Mouse (Mus musculus) myocyte (in vitro differentiated cells): ENCODE results near the gene Vopp1.

Experiments
- CEBPB ChIP-seq: IDR thresholded peaks from 2 replicates; pipeline ENCODE4 v1.6.1; 2011; ENCODE audit warnings: mild to moderate bottlenecking, moderate library complexity; ENCODE audit not compliant: poor library complexity, insufficient read depth, severe bottlenecking
- E2F4 ChIP-seq: IDR thresholded peaks from one replicate; pipeline ENCODE4 v1.6.1; 2011; ENCODE audit warnings: mild to moderate bottlenecking, control low read depth, moderate library complexity; ENCODE audit not compliant: insufficient read depth
- POLR2A ChIP-seq: IDR thresholded peaks from one replicate; pipeline ENCODE4 v1.6.1; 2011; ENCODE audit warnings: low read depth, mild to moderate bottlenecking, control low read depth, moderate library complexity; ENCODE audit not compliant: insufficient read length
- POLR2AphosphoS2 ChIP-seq: IDR thresholded peaks from one replicate; pipeline ENCODE4 v1.6.1; 2011; ENCODE audit warnings: low read depth, control low read depth; ENCODE audit not compliant: insufficient read length
- TCF12 ChIP-seq: IDR thresholded peaks from one replicate; pipeline ENCODE4 v1.6.1; 2011; ENCODE audit warnings: mild to moderate bottlenecking, control low read depth; ENCODE audit not compliant: poor library complexity, insufficient read depth, severe bottlenecking
- TCF3 ChIP-seq: IDR thresholded peaks from one replicate; pipeline ENCODE4 v1.6.1; 2011; ENCODE audit warnings: low read depth, control low read depth; ENCODE audit not compliant: insufficient read length
- USF1 ChIP-seq: IDR thresholded peaks from one replicate; pipeline ENCODE4 v1.6.1; 2011; ENCODE audit warnings: low read depth, mild to moderate bottlenecking, control low read depth, moderate library complexity

DNA sequence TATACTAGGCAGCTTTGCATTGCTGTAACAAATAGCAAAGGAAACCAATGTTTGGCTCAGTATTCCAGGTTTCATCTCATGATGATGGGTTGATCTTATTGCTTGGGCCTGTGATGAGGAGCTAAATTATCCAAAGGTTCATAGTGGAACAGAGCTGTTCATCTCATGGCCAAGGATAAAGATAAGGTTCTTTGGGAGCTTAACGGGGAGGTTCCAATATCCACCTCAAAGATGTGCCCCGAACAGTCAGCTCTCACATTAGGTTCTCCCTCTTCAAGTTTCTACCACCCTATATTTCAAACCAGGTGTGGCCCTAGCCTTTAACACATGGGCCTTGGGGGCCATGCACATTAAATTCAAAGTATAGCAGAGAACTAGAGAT lies 79.2 kb downstream of the Vopp1 start:
- TF ChIP-seq CEBPB = no peak
- TF ChIP-seq POLR2A = no peak
- no peak for TF ChIP-seq USF1
- TF ChIP-seq POLR2AphosphoS2 = no peak
- no peak for TF ChIP-seq TCF3
- no peak for TF ChIP-seq E2F4
- TF ChIP-seq TCF12 = no peak
